Mouse (Mus musculus): ENCODE measurements around the gene Golgb1. TPM values are rescaled to one million over a fixed set of nuclear protein-coding genes. Genes with fewer than 3 reads are reported as not detected.

Gene Golgb1
- polyA plus RNA-seq, 2 experiments, result 13.3 to 26.4 TPM

DNA sequence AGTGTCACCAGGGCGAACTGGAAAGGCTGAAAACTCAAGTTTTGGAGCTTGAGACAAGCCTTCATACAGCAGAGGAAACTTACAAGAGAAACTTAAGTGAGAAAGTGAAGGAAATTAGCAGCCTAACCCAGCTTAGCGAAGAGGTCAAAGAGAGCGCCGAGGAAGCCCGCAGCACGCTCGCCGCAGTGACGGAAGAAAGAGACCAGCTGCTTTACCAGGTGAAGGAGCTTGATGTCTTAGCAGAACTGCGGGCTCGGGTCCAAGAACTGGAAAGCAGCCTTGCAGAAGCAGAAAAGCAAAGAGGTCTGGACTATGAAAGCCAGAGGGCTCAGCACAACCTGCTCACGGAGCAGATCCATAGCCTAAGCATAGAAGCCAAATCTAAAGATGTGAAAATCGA, 37.4 kb downstream of the Golgb1 start:
- Histone ChIP-seq H3K4me2 (ENCODE audit: low read depth) (no peak overlapping the region), H3K4me3 (ENCODE audit: insufficient read depth in 1 of 2, low read depth in 2 of 2, low read length in 2 of 2) (no peak overlapping the region), H3K27me3 (ENCODE audit: control insufficient read depth, insufficient read depth, low read length) (no peaks in the 10 kb centered on the region), H3K4me1 (replicated peaks; ENCODE audit: control insufficient read depth in 2 of 2, insufficient read depth in 2 of 2, low read length in 1 of 2) (no peaks in the 10 kb centered on the region), H3K36me3 (replicated peaks; ENCODE audit: control insufficient read depth, insufficient read depth, low read depth) (peaks cover 17% of the 10 kb centered on the region), H3K9ac (replicated peaks) (no peak overlapping the region), H3K9me3 (ENCODE audit: control insufficient read depth, low read length) (no peaks in the 10 kb centered on the region), H3K27ac (no peak overlapping the region)
- WGBS (ENCODE audit: insufficient replicate concordance), result 84% methylated on average over 13 of the region's 13 CpGs
- DNase-seq (ENCODE audit: low read depth in 3 of 3, low spot score in 3 of 3), result no peak
- ATAC-seq (ENCODE audit: insufficient read depth), result no peak
- no peak for TF ChIP-seq CTCF (IDR thresholded peaks at IDR 0.05; ENCODE audit: low read depth)
- no peak for TF ChIP-seq EP300 (IDR thresholded peaks at IDR 0.05; ENCODE audit: low read depth)

- H3K4me1 ChIP-seq (replicated peaks; ENCODE audit: control insufficient read depth in 2 of 2, insufficient read depth in 2 of 2, low read length in 1 of 2), result no peaks in the 10 kb centered on the region
Observed at GRCm38 (mm10) chr16:36914195-36914594, 39.3 kb downstream of the Golgb1 start.

GRCm38 (mm10) chr16:36918505-36918904, 43.6 kb downstream of the Golgb1 start:
- DNase-seq (ENCODE audit: low read depth in 3 of 3, low spot score in 3 of 3) (no peak), ATAC-seq (ENCODE audit: insufficient read depth) (no peak)
- Histone ChIP-seq H3K4me2 (ENCODE audit: low read depth) (no peak overlapping the region), H3K27ac (no peak overlapping the region), H3K9ac (replicated peaks) (no peak overlapping the region), H3K4me3 (ENCODE audit: insufficient read depth in 1 of 2, low read depth in 2 of 2, low read length in 2 of 2) (no peak overlapping the region), H3K4me1 (replicated peaks; ENCODE audit: control insufficient read depth in 2 of 2, insufficient read depth in 2 of 2, low read length in 1 of 2) (no peaks in the 10 kb centered on the region), H3K9me3 (ENCODE audit: control insufficient read depth, low read length) (no peaks in the 10 kb centered on the region), H3K27me3 (ENCODE audit: control insufficient read depth, insufficient read depth, low read length) (no peaks in the 10 kb centered on the region), H3K36me3 (replicated peaks; ENCODE audit: control insufficient read depth, insufficient read depth, low read depth) (peaks cover 14% of the 10 kb centered on the region)
- no peak for TF ChIP-seq CTCF (IDR thresholded peaks at IDR 0.05; ENCODE audit: low read depth)
- TF ChIP-seq EP300 (IDR thresholded peaks at IDR 0.05; ENCODE audit: low read depth), result no peak
- WGBS (ENCODE audit: insufficient replicate concordance), result 91% methylated on average over 10 of the region's 10 CpGs

More at GRCm38 (mm10) chr16:36914195-36914594, 39.3 kb downstream of the Golgb1 start:
- H3K36me3 ChIP-seq (replicated peaks; ENCODE audit: control insufficient read depth, insufficient read depth, low read depth), result peaks cover 19% of the 10 kb centered on the region
- H3K4me3 ChIP-seq (ENCODE audit: insufficient read depth in 1 of 2, low read depth in 2 of 2, low read length in 2 of 2), result no peak overlapping the region
- H3K9ac ChIP-seq (replicated peaks), result no peak overlapping the region
- H3K27me3 ChIP-seq (ENCODE audit: control insufficient read depth, insufficient read depth, low read length), result no peaks in the 10 kb centered on the region
- TF ChIP-seq EP300 (IDR thresholded peaks at IDR 0.05; ENCODE audit: low read depth), result no peak
- TF ChIP-seq CTCF (IDR thresholded peaks at IDR 0.05; ENCODE audit: low read depth), result no peak
- H3K27ac ChIP-seq, result no peak overlapping the region
- 76% methylated on average over 5 of the region's 5 CpGs for WGBS (ENCODE audit: insufficient replicate concordance)
- no peak overlapping the region for H3K4me2 ChIP-seq (ENCODE audit: low read depth)
- ATAC-seq (ENCODE audit: insufficient read depth) (no peak), DNase-seq (ENCODE audit: low read depth in 3 of 3, low spot score in 3 of 3) (no peak)
- H3K9me3 ChIP-seq (ENCODE audit: control insufficient read depth, low read length), result no peaks in the 10 kb centered on the region

GRCm38 (mm10) chr16:36920410-36920809, 45.5 kb downstream of the Golgb1 start:
- no peak overlapping the region for H3K4me3 ChIP-seq (ENCODE audit: insufficient read depth in 1 of 2, low read depth in 2 of 2, low read length in 2 of 2)
- TF ChIP-seq CTCF (IDR thresholded peaks at IDR 0.05; ENCODE audit: low read depth) (no peak), EP300 (IDR thresholded peaks at IDR 0.05; ENCODE audit: low read depth) (no peak)
- WGBS (ENCODE audit: insufficient replicate concordance), result 64% methylated on average over 3 of the region's 3 CpGs
- no peak for ATAC-seq (ENCODE audit: insufficient read depth)
- no peak overlapping the region for H3K9ac ChIP-seq (replicated peaks)
- peaks cover 11% of the 10 kb centered on the region for H3K36me3 ChIP-seq (replicated peaks; ENCODE audit: control insufficient read depth, insufficient read depth, low read depth)
- no peak overlapping the region for H3K4me2 ChIP-seq (ENCODE audit: low read depth)
- no peak overlapping the region for H3K27ac ChIP-seq
- no peak for DNase-seq (ENCODE audit: low read depth in 3 of 3, low spot score in 3 of 3)
- H3K27me3 ChIP-seq (ENCODE audit: control insufficient read depth, insufficient read depth, low read length), result no peaks in the 10 kb centered on the region
- no peaks in the 10 kb centered on the region for H3K9me3 ChIP-seq (ENCODE audit: control insufficient read depth, low read length)
- H3K4me1 ChIP-seq (replicated peaks; ENCODE audit: control insufficient read depth in 2 of 2, insufficient read depth in 2 of 2, low read length in 1 of 2), result no peaks in the 10 kb centered on the region

- Histone ChIP-seq H3K4me3 (ENCODE audit: insufficient read depth in 1 of 2, low read depth in 2 of 2, low read length in 2 of 2) (no peak overlapping the region), H3K36me3 (replicated peaks; ENCODE audit: control insufficient read depth, insufficient read depth, low read depth) (peaks cover 11% of the 10 kb centered on the region), H3K9me3 (ENCODE audit: control insufficient read depth, low read length) (no peaks in the 10 kb centered on the region), H3K27ac (no peak overlapping the region), H3K27me3 (ENCODE audit: control insufficient read depth, insufficient read depth, low read length) (no peaks in the 10 kb centered on the region), H3K9ac (replicated peaks) (no peak overlapping the region), H3K4me1 (replicated peaks; ENCODE audit: control insufficient read depth in 2 of 2, insufficient read depth in 2 of 2, low read length in 1 of 2) (no peaks in the 10 kb centered on the region), H3K4me2 (ENCODE audit: low read depth) (no peak overlapping the region)
- 78% methylated on average over 8 of the region's 8 CpGs for whole genome bisulfite sequencing (ENCODE audit: insufficient replicate concordance)
- TF ChIP-seq EP300 (IDR thresholded peaks at IDR 0.05; ENCODE audit: low read depth) (no peak), CTCF (IDR thresholded peaks at IDR 0.05; ENCODE audit: low read depth) (no peak)
- no peak for ATAC-seq (ENCODE audit: insufficient read depth)
- no peak for DNase-seq (ENCODE audit: low read depth in 3 of 3, low spot score in 3 of 3)
Observed at GRCm38 (mm10) chr16:36921067-36921613, 46.2 kb downstream of the Golgb1 start.
